Mouse (Mus musculus): ENCODE results near the gene Irf2. TPM values are rescaled to one million over a fixed set of nuclear protein-coding genes. Genes with fewer than 3 reads are reported as not detected.

Irf2 gene
- polyA plus RNA-seq (2012; rRNA removed) = 4.9 and 6.0 TPM in 2 replicates

DNA sequence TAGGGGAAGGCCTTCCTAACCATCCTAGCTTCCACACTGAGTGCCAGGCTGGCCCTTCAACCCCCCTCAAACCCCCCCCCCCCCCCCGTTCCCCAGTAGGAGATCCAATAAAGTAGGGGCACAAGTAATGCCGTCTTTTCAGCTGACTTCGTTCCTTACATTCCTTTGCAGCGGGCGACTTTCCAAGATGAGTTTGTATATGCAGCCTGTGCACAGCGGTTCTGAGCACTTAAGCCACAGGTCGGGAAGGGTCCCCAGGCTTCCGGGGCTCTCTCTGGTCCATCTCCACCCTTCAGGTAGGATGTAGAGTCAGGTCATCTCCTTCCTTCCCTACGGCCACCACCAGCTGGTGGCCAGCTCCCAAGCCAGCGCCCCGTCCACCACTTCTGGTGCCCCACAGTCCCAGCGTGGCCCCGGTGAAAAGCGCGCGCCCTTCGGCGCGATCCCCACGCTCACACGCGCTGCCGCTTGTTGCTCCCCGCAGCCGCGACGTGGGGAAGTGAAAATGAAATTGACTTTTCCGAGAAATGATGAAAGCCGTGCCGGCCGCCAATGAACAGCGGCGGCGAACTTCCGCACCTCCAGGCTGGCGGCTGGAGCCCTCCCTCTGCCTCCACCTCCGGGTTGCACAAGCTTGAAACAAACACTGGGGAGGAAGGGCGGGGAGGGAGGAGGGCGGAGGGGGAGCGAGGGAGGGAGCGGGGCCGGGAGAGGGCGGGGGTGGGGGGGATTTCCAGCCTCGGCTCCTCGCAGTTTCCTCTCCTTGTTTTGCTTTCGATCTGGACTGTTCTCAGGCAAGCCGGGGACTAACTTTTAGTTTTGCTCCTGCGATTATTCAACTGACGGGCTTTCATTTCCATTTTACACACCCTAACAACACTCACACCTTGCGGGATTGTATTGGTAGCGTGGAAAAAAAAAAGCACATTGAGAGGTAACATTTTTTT is at the start of gene Irf2:
Gene Irf2 (plus strand): TSS at position 730 of the 947 bp plus-strand sequence.

Other genes with a start within 250 kb of the Irf2 start
- 9.5 and 9.7 TPM in 2 replicates for gene Cenpu, start 187.7 kb upstream of the Irf2 start, polyA plus RNA-seq (2012; rRNA removed)
- 4.0 and 4.8 TPM in 2 replicates for gene Primpol, start 122.5 kb upstream of the Irf2 start, polyA plus RNA-seq (2012; rRNA removed)
- 36.0 and 38.8 TPM in 2 replicates for gene Casp3, start 122.4 kb upstream of the Irf2 start, polyA plus RNA-seq (2012; rRNA removed)
- gene Enpp6, start 247.2 kb downstream of the Irf2 start, polyA plus RNA-seq (2012; rRNA removed) = 0.10 and 0.18 TPM in 2 replicates